Mouse (Mus musculus): ENCODE data around the gene Tcf15.

- TF ChIP-seq POLR2A (IDR thresholded peaks at IDR 0.05; ENCODE audit: low read depth, low read length) (no peak), CTCF (IDR thresholded peaks at IDR 0.05; ENCODE audit: extremely low read depth, insufficient read depth, insufficient read length, insufficient replicate concordance) (no peak)
Observed at GRCm38 (mm10) chr2:152129778-152130177, 13.6 kb upstream of the Tcf15 start.

All from spleen, adult 2 months (tissue).